Mouse (Mus musculus): ENCODE results near the gene Arpc2.

Gene Arpc2

DNA sequence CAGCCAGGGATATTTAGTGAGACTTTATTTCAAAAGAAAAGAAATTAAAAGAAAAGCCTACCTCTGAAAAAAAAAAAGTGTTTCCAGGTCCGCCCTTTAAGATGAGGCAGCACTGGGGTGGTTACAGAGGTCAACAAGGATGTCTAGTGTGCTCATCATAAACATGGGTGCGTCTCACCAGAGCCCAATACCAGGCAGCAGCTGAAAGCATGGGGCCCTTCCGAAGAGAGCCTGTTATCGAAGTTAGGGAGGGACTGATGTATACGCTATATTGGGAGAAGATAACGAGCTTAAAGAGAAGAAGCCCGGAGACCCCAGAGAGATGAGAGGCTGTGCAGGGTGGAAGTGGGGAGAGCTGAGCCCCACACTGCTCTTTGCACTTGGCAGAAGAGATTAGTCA is 3.3 kb downstream of the Arpc2 start:
- DNase-seq (ENCODE audit: inconsistent ontology term): no peak

- no peak for DNase-seq (ENCODE audit: inconsistent ontology term)
Observed at GRCm38 (mm10) chr1:74239618-74240017, 3.7 kb downstream of the Arpc2 start.

GRCm38 (mm10) chr1:74240311-74240710 is 4.4 kb downstream of the Arpc2 start:
- peak; percentile 76 for DNase-seq (ENCODE audit: inconsistent ontology term)

DNA sequence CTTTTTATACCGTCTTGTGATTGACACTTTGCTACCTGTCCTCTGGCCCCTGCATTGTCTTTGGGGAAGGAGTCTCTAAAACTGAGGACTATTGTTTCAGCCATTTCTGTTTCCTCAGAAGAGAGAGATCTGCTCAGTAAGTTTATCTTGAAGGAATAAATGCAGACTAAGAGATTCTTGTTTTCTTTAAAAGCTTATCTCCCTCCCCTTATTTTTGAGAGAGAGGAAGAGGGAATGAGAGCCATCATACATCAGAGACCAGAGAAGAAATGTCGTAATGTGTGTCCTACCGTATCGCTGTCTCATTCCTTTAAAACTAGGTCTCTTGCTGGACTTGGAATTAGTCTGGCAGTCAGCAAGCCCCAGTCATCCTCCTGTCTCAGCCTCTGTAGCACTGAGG is 4.9 kb downstream of the Arpc2 start:
- no peak for DNase-seq (ENCODE audit: inconsistent ontology term)

DNA sequence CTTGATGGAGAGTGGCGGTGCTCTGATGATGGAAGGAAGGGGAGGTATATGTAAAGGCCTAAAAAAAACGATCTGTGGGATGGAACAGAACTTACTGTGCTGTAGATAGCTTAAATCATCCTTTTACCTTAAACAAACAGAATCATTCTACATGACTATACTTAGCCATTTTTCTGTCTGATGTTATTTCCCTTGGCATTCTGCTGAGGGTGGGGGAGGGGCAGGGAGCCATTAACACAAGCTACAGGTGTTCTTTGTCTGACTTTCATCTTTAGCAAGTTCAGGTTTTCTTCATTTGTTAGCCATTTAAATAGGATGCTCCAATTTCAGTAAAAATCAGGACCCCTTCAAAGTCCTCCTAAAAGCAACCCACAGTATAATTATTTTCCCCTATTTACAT is 9.6 kb downstream of the Arpc2 start:
- DNase-seq (ENCODE audit: inconsistent ontology term): no peak

DNA sequence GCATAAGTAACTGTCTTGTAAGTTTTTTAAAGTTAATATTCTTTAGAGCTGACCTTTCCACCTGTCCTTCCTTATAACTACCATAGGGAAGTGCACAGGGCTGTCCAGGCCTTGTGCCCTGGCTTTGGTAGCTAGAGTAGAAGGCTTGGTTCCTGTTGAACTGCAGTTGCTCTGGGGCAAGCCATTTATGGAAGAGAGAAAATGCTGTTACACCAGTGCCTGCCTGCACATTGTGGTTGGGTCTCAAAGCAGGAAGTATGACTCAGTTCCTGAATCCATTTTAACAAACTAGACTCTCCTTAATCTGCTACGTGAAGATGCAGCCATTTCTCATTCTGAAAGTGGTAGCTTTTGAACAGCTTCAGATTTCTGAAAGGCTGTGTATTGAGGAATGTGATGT is 12.9 kb downstream of the Arpc2 start:
- no peak for DNase-seq (ENCODE audit: inconsistent ontology term)

- peak; percentile 52 for DNase-seq (ENCODE audit: inconsistent ontology term)
Observed at GRCm38 (mm10) chr1:74249331-74249980, 13.6 kb downstream of the Arpc2 start.

DNA sequence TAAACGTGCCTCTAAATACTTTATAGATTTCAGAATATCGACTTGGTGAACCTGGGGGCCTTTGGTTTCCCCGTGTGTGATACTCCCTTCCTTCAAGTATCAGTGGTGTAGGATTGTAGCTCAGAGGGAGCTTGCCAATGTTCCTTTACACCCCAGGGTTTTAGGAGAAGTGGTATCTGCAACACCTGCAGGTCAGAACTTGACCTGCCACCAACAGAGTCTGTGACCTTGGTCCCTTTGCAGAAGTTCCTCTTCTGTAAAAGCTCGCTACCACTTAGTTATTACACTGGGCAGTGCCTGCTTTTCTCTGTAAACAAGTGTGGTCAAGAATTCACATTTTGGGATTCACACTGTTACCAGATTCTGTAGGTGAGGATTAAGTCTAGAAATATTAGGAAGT is 14.2 kb downstream of the Arpc2 start:
- no peak for DNase-seq (ENCODE audit: inconsistent ontology term)

DNA sequence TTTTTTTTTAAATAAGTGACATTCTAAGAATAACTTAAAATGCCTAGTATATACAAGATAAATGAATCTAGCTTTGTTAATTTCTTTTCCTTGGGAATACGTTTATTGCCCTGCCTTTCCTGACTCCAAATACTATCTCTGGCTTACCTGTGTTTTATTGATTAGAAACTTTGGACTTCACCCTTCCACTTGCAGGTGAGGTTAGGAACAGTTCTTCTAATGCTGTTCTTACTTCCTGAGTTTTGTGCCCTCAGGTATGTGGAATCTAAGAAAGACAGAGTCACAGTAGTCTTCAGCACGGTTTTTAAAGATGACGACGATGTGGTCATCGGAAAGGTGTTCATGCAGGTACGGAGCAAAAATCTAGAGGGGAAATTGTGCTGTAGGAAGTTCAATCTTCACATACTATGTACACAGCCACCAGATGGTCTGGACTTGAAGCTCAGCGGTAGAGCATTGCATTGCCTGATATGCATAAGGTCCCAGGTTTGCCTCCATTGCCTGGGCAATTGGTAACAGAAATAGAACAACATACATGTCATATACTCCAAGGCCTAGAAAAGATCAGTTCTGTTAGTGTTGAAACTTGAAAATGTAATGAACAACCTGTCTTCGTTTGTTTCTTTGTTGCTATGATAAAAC is 19.9 kb downstream of the Arpc2 start:
- DNase-seq (ENCODE audit: inconsistent ontology term): no peak

DNA sequence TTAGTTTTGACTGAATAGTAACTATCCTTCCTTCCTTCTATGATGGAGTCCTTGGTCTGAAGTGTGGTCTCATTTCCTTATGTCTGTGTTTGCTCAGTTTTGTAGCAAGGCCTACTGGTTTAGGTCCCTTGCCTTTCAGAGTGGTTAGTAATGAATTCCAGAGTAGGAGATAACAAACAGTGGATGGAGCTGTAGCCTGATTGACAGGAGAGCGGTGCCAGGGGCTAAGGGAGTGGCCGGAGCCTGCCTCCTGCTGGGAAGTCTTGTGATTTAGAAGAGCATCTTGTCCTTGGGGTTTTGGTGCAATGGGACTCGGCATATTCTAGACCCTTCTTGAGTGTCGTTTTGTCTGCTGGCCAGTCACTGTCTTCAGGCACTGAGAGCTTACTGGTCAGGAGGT is 20.9 kb downstream of the Arpc2 start:
- no peak for DNase-seq (ENCODE audit: inconsistent ontology term)

DNA sequence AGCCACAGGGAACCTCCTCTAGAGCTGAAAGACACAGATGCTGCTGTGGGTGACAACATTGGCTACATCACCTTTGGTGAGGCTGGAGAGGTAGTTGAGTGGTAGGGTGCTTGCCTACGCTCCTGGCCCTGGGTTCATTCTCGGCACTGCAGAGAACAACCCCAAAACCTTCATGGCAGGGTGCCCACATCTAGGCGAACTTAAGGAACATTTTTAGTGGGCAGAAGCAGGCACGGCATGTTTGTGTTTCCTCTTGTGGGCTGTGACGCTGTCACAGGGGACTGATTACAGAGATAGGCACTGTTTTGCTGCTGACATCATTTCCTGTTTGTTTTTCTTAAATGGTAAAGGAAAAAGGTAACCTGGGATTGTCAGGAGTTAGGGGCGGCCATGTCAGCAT is 26.6 kb downstream of the Arpc2 start:
- DNase-seq (ENCODE audit: inconsistent ontology term): no peak

GRCm38 (mm10) chr1:74268750-74269149 is 32.9 kb downstream of the Arpc2 start:
- DNase-seq (ENCODE audit: inconsistent ontology term): no peak

DNA sequence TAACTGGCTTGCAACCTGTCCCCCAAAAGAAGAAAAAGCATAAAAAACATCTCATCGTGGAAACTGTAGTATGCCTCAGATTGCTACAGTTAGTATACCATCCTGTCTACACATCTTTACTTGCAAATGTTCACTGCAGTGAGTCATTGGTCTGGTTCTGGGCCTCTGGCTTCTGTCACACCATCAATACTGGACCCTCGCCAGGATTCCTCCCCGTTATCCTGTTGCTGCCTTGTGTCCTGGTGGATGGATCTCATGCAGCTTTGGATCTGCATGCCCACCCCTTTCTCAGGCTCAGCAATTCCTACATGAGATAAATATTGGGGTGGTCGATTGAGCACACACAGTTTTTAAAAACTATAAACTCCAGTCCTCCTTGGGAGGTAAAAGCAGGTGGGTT is 35.8 kb downstream of the Arpc2 start:
- DNase-seq (ENCODE audit: inconsistent ontology term): peak; percentile 75

GRCm38 (mm10) chr1:74275015-74275414 is 39.1 kb downstream of the Arpc2 start:
- DNase-seq (ENCODE audit: inconsistent ontology term): peak; percentile 42

DNA sequence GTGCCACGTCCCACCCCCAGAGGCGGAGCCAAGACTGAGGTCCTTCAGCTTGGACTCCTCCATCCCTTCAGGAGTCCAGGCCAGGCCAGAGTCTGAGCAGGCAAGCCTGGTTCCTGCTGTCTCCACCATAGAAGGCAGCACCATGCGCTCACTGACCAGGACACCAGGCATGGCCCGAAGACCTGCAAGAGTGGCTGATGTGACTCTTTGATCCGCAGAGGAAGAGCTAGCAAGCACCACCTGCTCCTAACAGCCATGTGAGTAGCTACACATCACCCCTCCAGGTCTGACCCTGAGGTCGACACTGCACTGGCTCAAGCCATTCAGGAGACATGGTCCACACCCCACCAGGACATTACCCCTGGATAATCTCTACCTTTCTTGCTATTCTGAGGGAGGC is 41.2 kb downstream of the Arpc2 start:
- no peak for DNase-seq (ENCODE audit: inconsistent ontology term)

DNA sequence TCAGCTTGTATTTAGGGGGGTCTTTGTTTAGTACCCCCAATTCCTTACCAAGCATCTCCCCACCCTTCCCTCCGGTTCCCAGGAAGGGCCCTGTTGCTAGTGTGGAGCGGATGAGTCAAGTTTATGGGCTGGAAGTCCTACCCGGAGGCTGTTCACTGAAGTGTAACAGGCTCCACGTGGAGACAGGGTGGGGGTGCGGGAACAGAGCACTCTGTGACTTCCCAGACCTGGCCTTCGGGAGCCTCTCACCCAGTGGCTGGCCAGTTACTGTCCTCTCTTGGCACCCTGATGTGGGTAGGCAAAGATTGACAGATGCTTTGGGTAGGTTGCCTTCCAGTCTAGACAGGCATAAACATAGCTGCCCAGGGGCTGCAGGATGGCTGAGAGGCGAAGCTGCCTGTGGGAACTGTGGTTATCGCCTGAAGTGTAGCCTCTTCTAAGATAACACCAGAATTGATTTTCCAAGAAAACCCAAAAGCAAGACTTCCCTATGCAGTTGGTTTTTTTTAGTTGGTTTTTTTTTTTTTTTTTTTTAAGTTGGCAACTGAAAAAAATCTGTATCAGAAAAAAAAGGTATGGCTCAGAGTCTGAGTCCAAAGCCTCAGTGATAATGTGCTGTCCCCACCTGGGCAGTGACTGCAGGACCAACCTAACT is 42.1 kb downstream of the Arpc2 start:
- peak; percentile 73 for DNase-seq (ENCODE audit: inconsistent ontology term)

GRCm38 (mm10) chr1:74278538-74278937 is 42.7 kb downstream of the Arpc2 start, which contains the start of gene Gpbar1:
TSS of gene Gpbar1 (plus strand) at chr1:74278550.
- DNase-seq (ENCODE audit: inconsistent ontology term): no peak

DNA sequence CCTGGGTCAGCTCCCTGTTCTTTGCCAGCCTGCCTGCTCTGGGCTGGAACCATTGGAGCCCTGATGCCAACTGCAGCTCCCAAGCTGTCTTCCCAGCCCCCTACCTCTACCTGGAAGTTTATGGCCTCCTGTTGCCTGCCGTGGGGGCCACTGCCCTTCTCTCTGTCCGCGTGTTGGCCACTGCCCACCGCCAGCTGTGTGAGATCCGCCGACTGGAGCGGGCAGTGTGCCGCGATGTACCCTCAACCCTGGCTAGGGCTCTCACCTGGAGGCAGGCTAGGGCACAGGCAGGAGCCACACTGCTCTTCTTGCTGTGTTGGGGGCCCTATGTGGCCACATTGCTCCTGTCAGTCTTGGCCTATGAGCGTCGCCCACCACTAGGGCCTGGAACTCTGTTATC is 43.1 kb downstream of the Arpc2 start:
- DNase-seq (ENCODE audit: inconsistent ontology term): no peak

GRCm38 (mm10) chr1:74280591-74281325 is 44.9 kb downstream of the Arpc2 start:
- DNase-seq (ENCODE audit: inconsistent ontology term): no peak

DNA sequence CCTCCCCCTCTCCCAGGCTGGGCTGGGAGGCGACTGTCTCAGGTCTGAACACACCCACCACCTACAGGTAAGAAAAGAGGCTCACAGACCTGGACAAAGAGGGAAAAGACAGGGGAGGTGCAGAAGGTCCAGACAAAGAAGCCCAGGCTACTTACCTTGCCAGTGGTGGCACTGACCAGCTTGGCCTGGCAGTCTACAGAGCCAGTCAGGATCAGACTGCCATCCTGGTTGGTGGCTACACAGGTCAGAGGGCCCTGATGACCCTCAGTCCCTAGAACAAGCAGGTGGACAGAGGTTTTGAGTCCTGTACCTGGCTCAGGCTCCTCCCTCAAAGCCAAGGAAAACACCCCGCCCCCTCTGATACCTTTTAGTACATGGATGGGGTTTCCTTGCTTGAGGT is 45.5 kb downstream of the Arpc2 start:
- no peak for DNase-seq (ENCODE audit: inconsistent ontology term)

- DNase-seq (ENCODE audit: inconsistent ontology term): no peak
Observed at GRCm38 (mm10) chr1:74281886-74282285, 46.0 kb downstream of the Arpc2 start.

DNA sequence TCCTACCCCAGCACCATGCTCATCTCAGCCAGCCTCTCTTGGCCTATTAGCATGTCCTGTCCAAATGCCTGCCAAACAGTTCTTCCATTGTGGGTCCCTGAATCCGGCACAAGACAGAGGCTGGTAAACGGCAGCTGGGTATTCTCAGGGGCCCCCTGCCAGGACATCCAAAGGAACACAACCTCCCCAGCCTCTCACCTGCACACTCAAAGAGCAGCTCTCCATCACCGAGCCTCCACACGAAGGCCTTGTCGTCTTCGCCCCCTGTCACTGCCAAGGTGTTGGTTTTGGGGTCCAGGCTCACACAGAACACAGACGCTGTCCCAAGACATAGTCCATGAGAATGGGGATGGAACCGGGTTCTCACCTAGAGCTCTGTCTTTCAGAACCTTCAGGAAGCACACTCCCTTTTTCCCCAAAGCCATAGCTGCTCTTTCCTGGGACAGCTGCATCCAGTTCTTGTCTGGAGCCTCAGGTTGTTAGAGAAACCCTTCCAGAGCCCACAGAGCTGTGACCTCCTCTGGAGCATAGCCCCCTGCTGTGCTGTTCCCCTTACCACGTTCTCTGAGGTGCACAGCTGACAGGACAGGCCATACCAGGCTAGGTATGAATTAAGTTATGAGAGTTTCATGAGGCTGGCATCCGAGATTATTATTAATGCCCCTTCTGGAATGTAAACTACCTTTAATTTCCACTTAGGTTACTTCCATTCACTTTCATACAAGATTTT is 47.2 kb downstream of the Arpc2 start:
- DNase-seq (ENCODE audit: inconsistent ontology term): no peak

Data from Muller cell, postnatal 12 days (primary cell).